Mouse (Mus musculus): Measurements from ENCODE around the gene Ndufa7. TPM values are rescaled to one million over a fixed set of nuclear protein-coding genes. Genes with fewer than 3 reads are reported as not detected.

Gene Ndufa7
- polyA plus RNA-seq (2016; fragmentation: Nextera tagmentation; extraction: Ambion mirVana): 371 and 397 TPM in 2 replicates

DNA sequence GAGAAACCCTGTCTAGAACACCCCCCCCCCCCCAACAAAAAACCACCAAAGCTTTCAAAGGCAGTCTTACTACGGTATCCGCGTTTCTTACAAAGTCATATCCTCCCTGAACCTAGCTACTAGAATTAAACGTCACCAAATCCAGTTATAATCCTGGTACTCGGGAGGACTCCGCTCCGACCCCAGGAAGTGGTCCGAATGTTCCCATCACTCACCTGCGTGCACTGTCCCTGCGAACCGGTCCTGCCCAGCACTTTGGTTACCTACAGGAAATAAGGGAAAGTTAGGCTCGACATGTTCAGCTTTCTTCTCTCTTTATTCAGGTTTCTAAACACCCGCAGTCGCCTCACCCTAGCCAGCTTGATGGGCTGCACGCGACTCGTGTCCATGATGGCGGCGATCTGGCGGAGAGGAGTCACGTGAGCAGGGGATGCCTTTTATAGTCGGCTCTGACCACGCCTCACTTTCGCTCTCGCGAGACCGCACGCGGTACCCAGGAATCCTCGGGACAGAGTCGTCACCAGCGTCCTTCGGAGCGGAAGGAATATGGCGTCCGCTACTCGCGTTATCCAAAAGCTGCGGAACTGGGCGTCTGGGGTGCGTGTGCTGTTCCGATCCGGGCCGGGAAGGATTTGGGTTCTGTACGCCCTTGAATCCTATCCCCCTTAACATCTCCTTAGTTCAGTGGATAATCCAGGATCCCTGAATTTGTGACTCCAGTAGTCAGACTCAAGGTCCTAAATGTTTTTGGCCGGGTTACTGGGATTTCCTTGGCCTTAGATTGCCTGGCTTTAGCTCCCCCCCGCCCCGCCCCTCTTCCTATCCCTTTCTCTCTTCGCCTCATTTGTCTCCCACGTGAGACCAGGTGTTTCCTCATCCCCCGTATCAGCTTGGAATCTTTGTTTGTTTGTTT lies at the start of gene Ndufa7, which contains the start of gene Rps28:
TSS of gene Ndufa7 (plus strand) at position 489 of the 913 bp plus-strand sequence.
TSS of gene Rps28 (minus strand) at position 479 of the 913 bp plus-strand sequence.
- Histone ChIP-seq H3K4me2 (peak within 1 kb of the TSS; percentile 80), H3K36me3 (replicated peaks) (peaks cover 41% of the 10 kb centered on the region), H3K4me1 (peaks cover 33% of the 10 kb centered on the region), H3K27me3 (no peaks in the 10 kb centered on the region), H3K9ac (peak within 1 kb of the TSS; percentile 87), H3K9me3 (no peaks in the 10 kb centered on the region), H3K27ac (peak within 1 kb of the TSS; percentile 84), H3K4me3 (replicated peaks) (peak within 1 kb of the TSS; percentile 77)
- peak; percentile 94 for ATAC-seq (ENCODE audit: low FRiP score)
- WGBS: under 1% methylated on average over 51 of the region's 51 CpGs

DNA sequence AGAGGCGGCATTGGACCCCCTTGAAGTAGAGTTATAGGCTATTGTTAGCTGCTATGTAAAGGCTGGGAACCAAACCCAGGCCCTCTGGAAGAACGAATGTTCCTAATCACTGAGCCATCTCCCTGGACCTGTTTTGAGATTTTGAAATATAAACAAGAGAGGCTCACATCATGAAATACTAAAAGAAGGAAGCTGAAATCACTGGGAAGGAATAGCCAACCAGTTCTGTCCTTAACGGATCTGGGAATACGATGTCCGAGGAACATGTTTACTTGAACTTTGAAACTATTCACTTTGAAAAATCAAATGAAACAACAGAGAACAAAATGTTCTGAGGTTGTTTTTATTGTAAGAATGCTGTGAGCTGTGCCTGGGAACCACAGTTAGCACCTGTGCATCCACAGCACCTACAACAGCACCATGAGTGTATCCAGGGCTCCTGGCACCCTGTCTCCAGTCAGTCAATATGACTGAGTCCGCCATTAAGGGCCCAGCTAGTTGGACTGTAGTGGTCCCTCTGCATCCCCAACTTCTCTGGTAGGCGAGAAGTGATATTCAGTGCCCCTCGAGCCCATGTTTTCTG lies 49.7 kb upstream of the Ndufa7 start:
- no peak overlapping the region for H3K4me2 ChIP-seq
- 91% methylated on average over 8 of the region's 8 CpGs for WGBS
- no peaks in the 10 kb centered on the region for H3K36me3 ChIP-seq (replicated peaks)
- no peak for ATAC-seq (ENCODE audit: low FRiP score)
- no peak overlapping the region for H3K9ac ChIP-seq
- no peak overlapping the region for H3K27ac ChIP-seq
- no peak overlapping the region for H3K4me3 ChIP-seq (replicated peaks)
- no peaks in the 10 kb centered on the region for H3K9me3 ChIP-seq
- no peaks in the 10 kb centered on the region for H3K27me3 ChIP-seq
- peaks cover 5% of the 10 kb centered on the region; the same call in 1 of the 2 replicates for H3K4me1 ChIP-seq

DNA sequence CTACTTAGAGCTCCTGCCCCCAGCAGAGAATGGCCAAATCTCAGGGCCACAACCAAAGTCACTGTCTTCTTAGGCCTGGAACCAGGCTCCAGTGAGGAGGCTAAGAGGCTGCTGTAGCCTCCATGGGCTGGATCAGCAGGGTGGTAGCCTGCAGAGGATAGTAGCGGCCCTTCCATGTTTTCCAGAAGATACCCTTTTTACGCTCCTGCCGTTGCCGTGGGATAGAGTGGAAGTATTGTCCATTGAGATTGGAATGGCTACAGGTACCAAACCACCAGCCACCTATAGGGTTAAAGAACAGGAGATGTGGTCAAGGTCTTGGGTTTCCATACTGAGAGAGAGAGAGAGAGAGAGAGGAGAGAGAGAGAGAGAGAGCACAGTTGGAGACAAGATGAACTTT lies 49.1 kb upstream of the Ndufa7 start:
- H3K9me3 ChIP-seq: no peaks in the 10 kb centered on the region
- over 99% methylated on average over 4 of the region's 4 CpGs for WGBS
- H3K4me2 ChIP-seq: no peak overlapping the region
- no peaks in the 10 kb centered on the region for H3K27me3 ChIP-seq
- H3K36me3 ChIP-seq (replicated peaks): no peaks in the 10 kb centered on the region
- H3K9ac ChIP-seq: no peak overlapping the region
- H3K4me1 ChIP-seq: peaks cover 5% of the 10 kb centered on the region; the same call in 1 of the 2 replicates
- ATAC-seq (ENCODE audit: low FRiP score): no peak
- H3K4me3 ChIP-seq (replicated peaks): no peak overlapping the region
- H3K27ac ChIP-seq: no peak overlapping the region

GRCm38 (mm10) chr17:33779271-33779966 lies 45.0 kb upstream of the Ndufa7 start:
- Histone ChIP-seq H3K9me3 (no peaks in the 10 kb centered on the region), H3K36me3 (replicated peaks) (no peaks in the 10 kb centered on the region), H3K9ac (no peak overlapping the region), H3K4me3 (replicated peaks) (no peak overlapping the region), H3K4me2 (0 out of 2 replicates have a peak overlapping the region, but pooled peaks have one; percentile 2), H3K27ac (0 out of 2 replicates have a peak overlapping the region, but pooled peaks have one; percentile 8), H3K27me3 (peaks cover 27% of the 10 kb centered on the region), H3K4me1 (peaks cover 22% of the 10 kb centered on the region)
- no peak for ATAC-seq (ENCODE audit: low FRiP score)
- WGBS: 70% methylated on average over 9 of the region's 9 CpGs

DNA sequence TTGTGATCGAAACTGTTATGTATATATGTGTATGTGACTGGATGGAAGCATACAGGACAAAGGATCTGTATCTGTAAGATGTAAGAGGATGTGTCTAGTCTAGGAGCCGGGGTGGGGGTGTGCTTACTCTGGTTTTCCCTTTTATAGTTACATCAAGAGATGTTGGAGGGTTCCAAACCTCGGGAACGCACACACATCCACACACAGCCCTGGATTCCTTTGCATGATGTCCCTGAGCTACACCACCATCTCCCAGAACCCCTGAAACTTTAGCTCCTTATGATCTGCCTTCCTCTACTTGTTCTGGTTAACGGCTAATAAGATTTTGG lies 44.4 kb upstream of the Ndufa7 start:
- Histone ChIP-seq H3K36me3 (replicated peaks) (no peaks in the 10 kb centered on the region), H3K9ac (no peak overlapping the region), H3K27me3 (peaks cover 27% of the 10 kb centered on the region), H3K4me3 (replicated peaks) (no peak overlapping the region), H3K4me1 (peaks cover 22% of the 10 kb centered on the region), H3K27ac (no peak overlapping the region), H3K4me2 (no peak overlapping the region), H3K9me3 (no peaks in the 10 kb centered on the region)
- 94% methylated on average over 5 of the region's 5 CpGs for WGBS
- no peak for ATAC-seq (ENCODE audit: low FRiP score)

DNA sequence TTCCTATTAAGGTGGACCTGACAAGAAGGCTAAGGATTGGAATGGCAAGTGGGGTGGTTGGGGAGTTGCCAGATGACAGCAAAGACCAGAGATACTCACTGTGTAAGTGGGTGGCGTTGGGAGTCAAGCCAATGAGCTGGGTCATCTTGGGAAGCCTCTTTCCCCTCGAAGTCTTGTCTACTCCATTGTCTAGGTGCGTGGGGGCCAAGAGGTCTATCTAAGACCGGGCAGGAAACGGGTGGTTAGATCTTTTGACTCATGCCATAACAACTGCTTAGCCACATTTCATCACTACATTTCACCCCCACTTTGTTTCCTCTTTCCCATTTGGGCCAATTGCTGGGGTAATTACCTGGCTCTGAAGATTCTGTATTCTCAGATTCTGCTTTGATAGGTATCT lies 43.9 kb upstream of the Ndufa7 start:
- Histone ChIP-seq H3K4me1 (peaks cover 22% of the 10 kb centered on the region), H3K36me3 (replicated peaks) (no peaks in the 10 kb centered on the region), H3K9me3 (no peaks in the 10 kb centered on the region), H3K4me2 (peak overlapping the region; percentile 87), H3K9ac (no peak overlapping the region), H3K27me3 (peaks cover 27% of the 10 kb centered on the region), H3K4me3 (replicated peaks) (peak overlapping the region; percentile 46), H3K27ac (0 out of 2 replicates have a peak overlapping the region, but pooled peaks have one; percentile 61)
- ATAC-seq (ENCODE audit: low FRiP score): no peak
- 96% methylated on average over 5 of the region's 5 CpGs for WGBS

- Histone ChIP-seq H3K27me3 (peaks cover 27% of the 10 kb centered on the region), H3K4me3 (replicated peaks) (peak within 1 kb of the TSS; percentile 46), H3K4me1 (peaks cover 22% of the 10 kb centered on the region), H3K27ac (peak within 1 kb of the TSS; percentile 61; the same call in 1 of the 2 replicates), H3K9me3 (no peaks in the 10 kb centered on the region), H3K9ac (peak within 1 kb of the TSS; percentile 58), H3K36me3 (replicated peaks) (no peaks in the 10 kb centered on the region), H3K4me2 (peak within 1 kb of the TSS; percentile 87)
- peak; percentile 79 for ATAC-seq (ENCODE audit: low FRiP score)
- WGBS: 1% methylated on average over 50 of the region's 50 CpGs
These were observed 43.0 kb upstream of the Ndufa7 start, which contains the start of gene Angptl4 for GRCm38 (mm10) chr17:33781124-33781977. Gene Angptl4 (minus strand): TSS chr17:33781830.

DNA sequence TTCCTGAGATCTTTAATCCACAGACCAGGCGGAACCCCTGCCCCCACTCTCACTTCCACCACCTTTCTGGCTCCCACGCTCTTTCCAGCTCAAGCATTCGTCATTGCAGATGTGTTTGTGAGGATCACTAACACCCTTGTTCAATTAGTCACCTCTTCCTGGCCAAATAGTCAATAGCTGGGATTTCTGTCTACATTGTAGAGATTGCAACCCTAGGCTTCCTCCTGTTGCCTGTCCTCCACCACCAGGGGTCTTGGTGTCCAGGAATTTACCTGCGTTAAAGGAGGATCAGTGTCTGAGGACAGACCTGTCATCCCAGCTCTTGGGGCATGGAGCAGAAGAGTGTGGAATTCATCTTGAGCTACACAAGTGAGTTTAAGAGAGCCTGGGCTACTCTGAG lies 42.3 kb upstream of the Ndufa7 start:
- H3K4me1 ChIP-seq: peaks cover 22% of the 10 kb centered on the region

DNA sequence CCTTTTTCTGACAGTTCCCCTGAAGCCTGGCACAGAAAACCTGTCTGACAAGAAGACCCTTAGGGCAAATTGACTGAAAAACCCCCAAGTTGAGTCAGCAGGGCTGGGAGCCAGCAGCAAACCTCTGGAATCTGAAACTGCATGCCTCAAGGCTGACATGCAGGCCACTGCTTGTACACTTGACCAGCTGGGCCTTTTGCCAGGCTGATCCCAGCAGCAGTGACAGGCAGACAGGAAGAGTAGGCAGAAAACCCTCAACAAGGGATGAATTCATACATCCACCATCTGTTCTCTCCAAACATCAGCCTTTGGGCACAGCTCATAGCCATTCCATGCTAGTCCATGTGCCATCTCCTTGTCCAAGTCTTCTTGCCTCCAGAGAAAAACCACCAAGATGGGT lies 41.0 kb upstream of the Ndufa7 start:
- no peak overlapping the region for H3K9ac ChIP-seq
- peaks cover 22% of the 10 kb centered on the region for H3K4me1 ChIP-seq
- H3K27ac ChIP-seq: no peak overlapping the region
- no peak overlapping the region for H3K4me3 ChIP-seq (replicated peaks)
- peaks cover 27% of the 10 kb centered on the region for H3K27me3 ChIP-seq
- H3K4me2 ChIP-seq: no peak overlapping the region
- no peaks in the 10 kb centered on the region for H3K9me3 ChIP-seq
- ATAC-seq (ENCODE audit: low FRiP score): no peak
- H3K36me3 ChIP-seq (replicated peaks): no peaks in the 10 kb centered on the region

More for the DNA sequence above, 42.3 kb upstream of the Ndufa7 start:
- ATAC-seq (ENCODE audit: low FRiP score): no peak
- no peaks in the 10 kb centered on the region for H3K36me3 ChIP-seq (replicated peaks)
- no peak overlapping the region for H3K27ac ChIP-seq
- H3K9ac ChIP-seq: peak overlapping the region; percentile 58
- H3K9me3 ChIP-seq: no peaks in the 10 kb centered on the region
- peaks cover 27% of the 10 kb centered on the region for H3K27me3 ChIP-seq
- WGBS: 45% methylated on average over 4 of the region's 4 CpGs
- H3K4me3 ChIP-seq (replicated peaks): peak overlapping the region; percentile 46; the same call in 1 of the 2 replicates
- peak overlapping the region; percentile 87 for H3K4me2 ChIP-seq

DNA sequence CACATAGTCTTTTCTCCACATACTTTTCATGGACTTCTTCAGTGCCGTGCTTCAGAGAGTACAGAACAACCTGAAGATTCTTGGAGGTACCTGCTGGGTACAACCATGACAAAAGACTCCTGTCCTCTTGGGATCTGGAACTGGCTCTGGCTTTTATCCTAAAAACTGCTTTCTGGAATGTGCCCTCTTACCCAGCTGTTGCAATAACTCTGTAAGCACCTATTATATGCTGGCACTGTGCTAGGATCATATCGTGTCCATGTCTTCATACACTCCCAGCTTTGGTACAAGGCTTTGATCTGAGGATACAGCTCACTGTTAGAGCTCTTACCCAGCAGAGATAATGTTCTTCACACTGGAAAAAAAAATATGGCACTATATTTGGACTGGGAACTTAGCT lies 39.4 kb upstream of the Ndufa7 start:
- Histone ChIP-seq H3K4me1 (peaks cover 17% of the 10 kb centered on the region), H3K27ac (no peak overlapping the region), H3K9me3 (no peaks in the 10 kb centered on the region), H3K4me2 (no peak overlapping the region), H3K4me3 (replicated peaks) (no peak overlapping the region), H3K9ac (no peak overlapping the region), H3K36me3 (replicated peaks) (no peaks in the 10 kb centered on the region), H3K27me3 (peaks cover 27% of the 10 kb centered on the region)
- WGBS: 87% methylated on average over 2 of the region's 2 CpGs
- no peak for ATAC-seq (ENCODE audit: low FRiP score)

GRCm38 (mm10) chr17:33786375-33786774 lies 38.0 kb upstream of the Ndufa7 start:
- ATAC-seq (ENCODE audit: low FRiP score): no peak
- Histone ChIP-seq H3K9me3 (no peaks in the 10 kb centered on the region), H3K4me3 (replicated peaks) (no peak overlapping the region), H3K4me2 (no peak overlapping the region), H3K9ac (no peak overlapping the region), H3K27ac (no peak overlapping the region), H3K27me3 (peaks cover 16% of the 10 kb centered on the region), H3K36me3 (replicated peaks) (no peaks in the 10 kb centered on the region), H3K4me1 (peaks cover 9% of the 10 kb centered on the region)
- WGBS: 88% methylated on average over 18 of the region's 18 CpGs
